Mouse (Mus musculus): ENCODE results near the gene Sdk1.

DNA sequence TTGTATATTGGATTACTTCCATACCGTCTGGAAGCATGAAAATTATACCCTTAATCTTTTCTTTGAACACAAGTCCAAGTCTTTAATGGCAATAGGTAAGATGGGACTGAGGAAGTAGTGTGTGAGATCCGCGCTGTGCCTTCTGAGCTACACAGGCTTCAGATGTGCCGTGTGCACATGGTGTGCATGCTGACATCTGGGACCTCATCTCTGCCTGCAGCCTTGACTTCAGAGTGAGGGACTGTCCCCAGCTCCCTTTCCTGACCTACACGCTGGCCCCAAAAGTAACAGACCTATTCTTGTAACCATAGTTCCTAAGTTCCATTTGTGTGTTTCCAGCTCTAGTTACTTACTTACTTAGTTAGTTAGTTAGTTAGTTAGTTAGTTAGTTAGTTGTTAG lies 390.4 kb downstream of the Sdk1 start:
- TF ChIP-seq EP300 (IDR thresholded peaks at IDR 0.05; ENCODE audit: low read depth) (no peak), CTCF (IDR thresholded peaks at IDR 0.05; ENCODE audit: low read depth) (no peak)

All from heart, postnatal 0 days (tissue).